Mouse (Mus musculus): ENCODE data around the gene Dennd1a.

Dennd1a gene

GRCm38 (mm10) chr2:38229882-38230281 lies 57.3 kb downstream of the Dennd1a start:
- in situ Hi-C loops (cut with MboI, MseI): loop anchor here (5.0 kb wide), 1 partner anchor 32 kb away; no protein-coding TSS in a partner anchor

GRCm38 (mm10) chr2:38223759-38224158 lies 63.4 kb downstream of the Dennd1a start:
- in situ Hi-C loops (cut with MboI, MseI): no loop called here

GRCm38 (mm10) chr2:38221461-38221860 lies 65.7 kb downstream of the Dennd1a start:
- in situ Hi-C loops (cut with MboI, MseI): no loop called here

- in situ Hi-C loops (cut with MboI, MseI): no loop called here
Measured at GRCm38 (mm10) chr2:38220687-38221435, 66.3 kb downstream of the Dennd1a start.

DNA sequence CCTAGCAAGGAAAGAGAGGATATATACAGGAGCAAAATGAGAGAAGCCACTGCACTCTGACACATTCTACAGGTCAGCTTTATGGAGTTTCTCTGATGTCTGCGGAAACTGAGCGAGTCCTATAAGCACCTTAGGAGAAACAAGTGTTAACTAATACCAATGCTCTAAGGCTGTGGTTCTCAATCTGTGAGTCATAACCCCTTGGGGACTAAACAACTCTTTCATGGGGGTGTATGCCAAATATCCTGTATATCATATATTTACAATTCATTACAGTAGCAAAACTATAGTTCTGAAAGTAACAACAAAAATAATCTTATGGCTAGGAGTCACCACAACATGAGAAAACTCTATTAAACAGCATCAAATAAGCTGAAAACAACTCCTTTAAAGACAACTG lies 67.5 kb downstream of the Dennd1a start:
- in situ Hi-C loops (cut with MboI, MseI): no loop called here

GRCm38 (mm10) chr2:38213041-38213440 lies 74.1 kb downstream of the Dennd1a start:
- in situ Hi-C loops (cut with MboI, MseI): no loop called here

- in situ Hi-C loops (cut with MboI, MseI): no loop called here
Measured at GRCm38 (mm10) chr2:38211426-38211825, 75.8 kb downstream of the Dennd1a start.

DNA sequence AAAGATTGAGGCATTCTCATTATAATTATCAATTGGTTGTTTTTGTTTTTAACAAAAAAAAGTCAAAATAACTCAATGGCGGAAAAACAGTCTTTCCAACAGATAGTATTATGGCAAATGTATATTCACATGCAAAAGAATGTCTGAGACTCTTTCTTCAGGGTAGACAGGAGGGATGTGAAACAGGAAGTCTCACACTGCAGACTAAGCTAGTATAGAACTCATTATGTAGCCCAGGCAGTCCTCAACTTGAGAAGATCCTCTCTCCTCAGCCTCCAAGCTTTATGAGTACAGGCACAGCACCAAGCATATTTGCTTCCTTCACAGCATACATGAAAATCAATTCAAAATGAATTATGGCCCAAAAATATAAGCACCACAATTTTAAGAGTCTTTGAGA lies 79.4 kb downstream of the Dennd1a start:
- in situ Hi-C loops (cut with MboI, MseI): no loop called here

DNA sequence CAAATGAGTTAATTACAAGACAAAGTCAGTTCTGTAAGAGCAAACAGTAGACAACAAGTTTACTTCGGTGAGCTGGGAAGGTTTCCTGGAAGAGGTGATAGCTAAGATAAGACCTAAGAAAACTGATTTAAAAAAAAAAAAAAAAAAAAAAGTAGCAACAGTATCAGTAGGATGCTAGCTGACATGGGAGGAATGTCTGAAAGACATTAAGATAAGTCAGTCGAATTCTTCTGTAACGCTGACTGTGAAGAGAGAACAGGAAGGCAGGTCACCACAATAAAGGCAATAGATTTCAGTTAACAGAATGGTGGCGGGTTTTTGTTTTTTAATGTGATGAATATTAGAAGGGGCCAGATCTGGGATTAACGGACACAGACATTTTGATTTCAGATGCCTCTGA lies 81.9 kb downstream of the Dennd1a start:
- in situ Hi-C loops (cut with MboI, MseI): no loop called here

DNA sequence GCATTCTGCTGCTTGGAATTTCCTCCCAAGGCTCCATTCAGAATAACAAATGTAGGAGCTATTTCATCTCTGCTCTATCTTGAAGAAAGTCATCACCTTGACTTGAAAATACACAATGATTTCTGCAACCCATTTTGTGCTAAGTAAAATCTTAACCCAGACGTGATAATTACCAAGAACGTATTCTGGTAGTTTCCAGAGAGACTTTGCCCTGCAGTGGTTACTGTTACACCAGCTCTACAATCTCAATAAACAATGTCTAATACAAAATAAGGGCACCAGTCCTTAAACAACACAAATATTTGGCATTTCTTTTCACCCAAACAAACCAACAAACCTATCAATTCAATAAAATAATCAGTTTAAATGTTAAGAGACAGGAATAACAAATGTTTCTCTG lies 82.5 kb downstream of the Dennd1a start:
- in situ Hi-C loops (cut with MboI, MseI): no loop called here

DNA sequence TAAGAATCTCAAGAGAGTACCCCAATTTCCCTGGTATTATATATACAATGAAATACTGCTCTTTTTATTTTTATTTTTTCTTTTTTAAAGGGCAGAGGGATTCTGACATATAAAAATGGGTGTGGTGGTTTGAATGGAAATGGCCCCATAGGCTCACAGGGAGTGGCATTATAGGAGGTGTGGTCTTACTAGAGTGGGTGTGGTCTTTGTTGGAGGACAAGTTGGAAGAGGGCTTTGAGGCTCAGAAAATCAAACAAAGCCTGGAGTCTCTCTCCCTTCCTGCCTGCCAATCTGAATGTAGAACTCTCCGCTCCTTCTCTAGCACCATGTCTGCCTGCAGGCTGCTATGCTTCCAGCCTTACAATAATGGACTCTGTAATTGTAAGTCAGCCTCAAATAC lies 89.1 kb downstream of the Dennd1a start:
- in situ Hi-C loops (cut with MboI, MseI): no loop called here

GRCm38 (mm10) chr2:38196199-38197060 lies 90.8 kb downstream of the Dennd1a start:
- in situ Hi-C loops (cut with MboI, MseI): no loop called here

- in situ Hi-C loops (cut with MboI, MseI): no loop called here
Measured at GRCm38 (mm10) chr2:38192007-38192406, 95.2 kb downstream of the Dennd1a start.

DNA sequence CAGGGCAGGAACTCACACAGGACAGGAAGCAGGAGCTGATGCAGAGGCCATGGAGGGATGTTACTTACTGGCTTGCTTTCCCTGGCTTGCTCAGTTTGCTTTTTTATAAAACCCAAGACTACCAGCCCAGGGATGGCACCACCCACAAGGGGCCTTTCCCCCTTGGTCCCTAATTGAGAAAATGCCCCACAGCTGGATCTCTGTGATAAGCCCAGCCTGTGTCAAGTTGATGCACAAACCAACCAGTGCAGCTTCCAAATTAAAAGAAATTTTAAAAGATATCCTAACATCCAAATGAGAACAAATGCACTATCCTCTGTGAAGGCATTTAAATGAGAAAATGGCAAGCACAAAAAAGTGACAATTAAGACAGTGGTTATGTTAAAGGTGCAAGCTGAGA lies 95.6 kb downstream of the Dennd1a start:
- in situ Hi-C loops (cut with MboI, MseI): no loop called here

- in situ Hi-C loops (cut with MboI, MseI): no loop called here
Measured at GRCm38 (mm10) chr2:38186438-38186837, 100.8 kb downstream of the Dennd1a start.

GRCm38 (mm10) chr2:38184977-38185376 lies 102.2 kb downstream of the Dennd1a start:
- in situ Hi-C loops (cut with MboI, MseI): no loop called here

DNA sequence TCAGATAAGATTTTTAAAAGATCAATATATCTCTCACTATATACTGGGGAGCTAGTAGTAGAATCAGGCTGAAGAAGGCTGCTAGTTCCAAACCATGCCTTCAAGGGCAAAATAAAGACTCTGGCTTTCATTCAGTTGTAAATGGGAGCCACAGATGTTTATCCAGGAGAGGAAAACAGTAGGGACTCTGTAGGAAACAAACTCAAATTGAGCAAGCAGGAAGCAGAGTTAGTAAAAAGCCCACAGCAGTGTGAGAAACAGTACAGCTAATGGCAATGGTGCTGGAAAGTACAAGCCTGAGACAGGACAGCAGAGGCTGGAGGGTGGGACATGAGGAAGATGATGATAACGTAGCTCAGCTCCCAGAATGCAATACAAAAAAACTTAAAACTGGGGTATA lies 103.3 kb downstream of the Dennd1a start:
- in situ Hi-C loops (cut with MboI, MseI): no loop called here

DNA sequence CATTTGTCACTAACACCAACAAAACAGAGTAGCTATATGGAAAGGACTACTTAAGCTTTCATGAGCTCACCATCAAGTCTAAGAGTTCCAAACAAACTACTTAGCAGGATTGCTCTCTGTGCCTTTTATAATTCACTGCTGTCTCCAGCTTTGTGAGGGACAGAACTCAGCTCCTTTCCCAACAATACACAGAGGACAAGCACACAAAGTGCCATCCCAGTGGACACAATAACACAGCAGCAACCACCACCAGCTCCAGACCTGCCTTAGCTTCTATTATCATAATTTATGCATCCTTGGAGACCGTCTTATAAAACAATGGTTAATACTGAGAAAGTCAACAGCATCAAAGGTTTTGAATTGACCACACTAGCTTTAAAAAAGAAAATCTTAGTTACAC lies 104.9 kb downstream of the Dennd1a start:
- in situ Hi-C loops (cut with MboI, MseI): no loop called here

DNA sequence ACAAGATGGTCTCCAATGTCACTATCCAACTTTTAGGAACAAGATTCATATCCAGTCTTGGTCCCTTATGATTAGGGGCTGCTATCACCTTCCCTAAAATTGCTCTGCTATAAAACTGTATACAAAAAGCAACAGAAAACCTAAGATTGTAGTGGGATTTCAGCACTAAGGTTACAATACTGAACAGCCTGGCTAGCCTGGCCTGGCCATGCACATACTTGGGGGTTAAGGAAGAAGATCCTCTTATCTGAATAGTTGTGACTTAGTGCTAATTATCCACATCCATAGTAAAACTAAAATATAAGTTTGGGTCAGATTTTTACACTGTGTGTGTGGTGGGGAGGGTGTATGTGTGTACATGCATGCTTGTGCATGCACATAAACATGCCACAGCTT lies 109.6 kb downstream of the Dennd1a start:
- in situ Hi-C loops (cut with MboI, MseI): no loop called here

- in situ Hi-C loops (cut with MboI, MseI): no loop called here
Measured at GRCm38 (mm10) chr2:38176870-38177582, 110.2 kb downstream of the Dennd1a start.

DNA sequence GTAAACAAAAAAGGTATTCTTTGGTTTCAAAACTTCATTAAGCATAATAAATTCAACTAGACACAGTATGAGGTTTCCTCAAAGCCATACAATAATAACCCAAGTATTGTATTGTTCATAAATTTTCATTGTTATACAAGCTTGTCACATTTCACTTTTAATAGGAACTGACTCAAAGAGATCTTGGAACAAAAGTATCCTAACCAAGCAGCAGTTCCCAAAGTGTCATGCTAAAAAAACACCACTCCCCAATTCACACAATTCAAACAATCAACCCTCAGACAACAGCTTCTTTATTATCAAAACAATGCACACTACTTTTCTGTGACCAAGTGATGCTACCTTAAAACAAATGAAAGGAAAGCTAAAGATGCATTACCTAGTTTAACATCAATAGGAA lies 111.9 kb downstream of the Dennd1a start:
- in situ Hi-C loops (cut with MboI, MseI): no loop called here

DNA sequence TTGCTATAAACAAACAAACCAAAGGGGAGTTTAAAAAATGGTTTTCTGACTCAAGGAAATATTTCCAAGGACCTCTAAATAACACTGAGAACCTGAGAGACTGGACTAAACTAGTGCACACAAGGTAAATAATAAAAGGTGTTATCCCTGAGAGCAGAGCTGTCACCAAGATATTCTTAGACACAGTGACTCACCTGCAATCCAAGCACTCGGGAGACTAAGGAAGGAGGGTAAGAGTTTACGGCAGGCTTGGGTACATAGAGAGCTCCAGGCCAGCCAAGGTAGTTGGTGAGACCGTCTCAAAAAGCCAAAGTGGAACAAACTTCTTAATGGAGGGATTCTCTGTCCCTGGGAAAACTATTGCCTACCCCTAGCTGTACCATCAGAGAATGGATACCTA lies 118.6 kb downstream of the Dennd1a start:
- in situ Hi-C loops (cut with MboI, MseI): no loop called here
